Mouse (Mus musculus): ENCODE data around the gene Slc6a18. TPM values are rescaled to one million over a fixed set of nuclear protein-coding genes. Genes with fewer than 3 reads are reported as not detected.

The Slc6a18 gene
- polyA plus RNA-seq, 1 experiment from 2014 or later: not detected

DNA sequence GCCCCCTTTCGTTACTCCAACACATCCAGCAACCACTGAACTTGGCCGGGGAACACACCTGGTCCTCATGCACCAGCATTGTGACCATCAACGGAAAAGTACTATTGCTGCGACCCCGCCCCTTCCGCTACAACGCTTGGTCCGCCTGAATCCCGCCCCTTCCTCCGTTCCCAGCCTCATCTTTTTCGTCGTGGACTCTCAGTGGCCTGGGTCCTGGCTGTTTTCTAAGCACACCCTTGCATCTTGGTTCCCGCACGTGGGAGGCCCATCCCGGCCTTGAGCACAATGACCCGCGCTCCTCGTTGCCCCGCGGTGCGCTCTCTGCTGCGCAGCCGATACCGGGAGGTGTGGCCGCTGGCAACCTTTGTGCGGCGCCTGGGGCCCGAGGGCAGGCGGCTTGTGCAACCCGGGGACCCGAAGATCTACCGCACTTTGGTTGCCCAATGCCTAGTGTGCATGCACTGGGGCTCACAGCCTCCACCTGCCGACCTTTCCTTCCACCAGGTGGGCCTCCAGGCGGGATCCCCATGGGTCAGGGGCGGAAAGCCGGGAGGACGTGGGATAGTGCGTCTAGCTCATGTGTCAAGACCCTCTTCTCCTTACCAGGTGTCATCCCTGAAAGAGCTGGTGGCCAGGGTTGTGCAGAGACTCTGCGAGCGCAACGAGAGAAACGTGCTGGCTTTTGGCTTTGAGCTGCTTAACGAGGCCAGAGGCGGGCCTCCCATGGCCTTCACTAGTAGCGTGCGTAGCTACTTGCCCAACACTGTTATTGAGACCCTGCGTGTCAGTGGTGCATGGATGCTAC is 50.9 kb downstream of the Slc6a18 start, which contains the start of gene Tert:
TSS of gene Tert (plus strand) at position 167 of the 805 bp plus-strand sequence.
- H3K27me3 ChIP-seq (ENCODE audit: poor library complexity, severe bottlenecking): peaks cover 10% of the 10 kb centered on the region
- peak within 1 kb of the TSS; percentile 76 for H3K4me3 ChIP-seq
- peaks cover 26% of the 10 kb centered on the region for H3K4me1 ChIP-seq
- H3K9me3 ChIP-seq: no peaks in the 10 kb centered on the region
- H3K36me3 ChIP-seq (replicated peaks): peaks cover 23% of the 10 kb centered on the region
- H3K27ac ChIP-seq: peak within 1 kb of the TSS; percentile 88
- DNase-seq (ENCODE audit: extremely low spot score, low spot score): peak; percentile 67
- WGBS: 10% methylated on average over 47 of the region's 47 CpGs

DNA sequence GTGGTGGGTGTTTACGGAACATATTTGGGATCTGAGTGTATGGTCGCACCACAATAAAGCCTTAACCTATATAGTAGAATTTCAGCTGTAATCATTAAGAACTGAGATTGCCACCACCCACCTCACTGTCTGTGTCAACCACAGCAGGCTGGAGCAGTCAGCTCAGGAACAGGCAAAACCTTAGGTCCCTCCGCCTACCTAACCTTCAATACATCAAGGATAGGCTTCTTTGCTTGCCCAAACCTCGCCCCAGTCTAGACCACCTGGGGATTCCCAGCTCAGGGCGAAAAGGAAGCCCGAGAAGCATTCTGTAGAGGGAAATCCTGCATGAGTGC is 51.4 kb downstream of the Slc6a18 start:
- no peak for DNase-seq (ENCODE audit: extremely low spot score, low spot score)
- H3K9me3 ChIP-seq: no peaks in the 10 kb centered on the region
- H3K4me1 ChIP-seq: peaks cover 26% of the 10 kb centered on the region
- H3K36me3 ChIP-seq (replicated peaks): peaks cover 28% of the 10 kb centered on the region
- peaks cover 10% of the 10 kb centered on the region for H3K27me3 ChIP-seq (ENCODE audit: poor library complexity, severe bottlenecking)
- peak overlapping the region; percentile 76 for H3K4me3 ChIP-seq
- H3K27ac ChIP-seq: peak overlapping the region; percentile 88
- 45% methylated on average over 6 of the region's 6 CpGs for WGBS

DNA sequence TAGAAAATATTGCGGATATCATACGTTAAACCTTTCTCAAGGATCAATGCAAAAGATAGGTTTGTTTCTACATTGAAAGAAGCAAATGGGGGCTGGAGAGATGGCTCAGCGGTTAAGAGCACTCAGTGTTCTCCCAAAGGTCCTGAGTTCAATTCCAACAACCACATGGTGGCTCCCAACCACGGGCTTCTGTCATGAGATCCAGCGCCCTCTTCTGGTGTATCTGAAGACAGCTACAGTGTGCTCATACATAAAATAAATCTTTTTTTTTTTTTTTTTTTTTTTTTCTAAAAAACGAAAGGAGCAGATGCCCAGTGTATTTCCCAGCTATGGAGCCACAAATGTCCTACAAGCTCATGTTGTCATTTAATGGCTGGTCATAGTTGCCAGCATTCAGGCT is 57.2 kb downstream of the Slc6a18 start:
- WGBS: 74% methylated on average over 6 of the region's 6 CpGs
- Histone ChIP-seq H3K9me3 (no peaks in the 10 kb centered on the region), H3K27me3 (ENCODE audit: poor library complexity, severe bottlenecking) (no peaks in the 10 kb centered on the region), H3K27ac (no peak overlapping the region), H3K4me3 (no peak overlapping the region), H3K36me3 (replicated peaks) (peaks cover 65% of the 10 kb centered on the region), H3K4me1 (no peaks in the 10 kb centered on the region)
- DNase-seq (ENCODE audit: extremely low spot score, low spot score): no peak

DNA sequence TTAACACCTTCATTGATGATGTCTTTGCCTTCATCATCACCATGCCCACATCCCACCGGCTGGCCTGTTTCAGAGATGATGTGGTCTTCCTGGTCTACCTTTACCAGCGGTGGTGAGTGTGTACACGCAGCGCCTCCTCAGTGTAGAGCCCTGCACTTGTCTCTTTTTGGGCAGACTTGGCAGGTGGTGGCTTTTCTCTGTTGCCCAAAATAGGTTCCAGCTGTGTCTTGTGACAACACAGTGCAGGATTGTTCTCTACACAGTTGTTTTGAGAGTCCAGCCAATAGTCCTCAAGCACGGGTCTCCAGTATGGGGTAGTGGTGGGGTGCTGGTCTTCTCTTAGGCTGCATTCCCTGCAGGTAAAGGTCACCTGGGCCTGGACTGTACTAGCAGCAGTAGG is 59.4 kb downstream of the Slc6a18 start:
- Histone ChIP-seq H3K27me3 (ENCODE audit: poor library complexity, severe bottlenecking) (no peaks in the 10 kb centered on the region), H3K27ac (no peak overlapping the region), H3K9me3 (no peaks in the 10 kb centered on the region), H3K4me3 (no peak overlapping the region), H3K4me1 (no peaks in the 10 kb centered on the region), H3K36me3 (replicated peaks) (peaks cover 87% of the 10 kb centered on the region)
- WGBS: 88% methylated on average over 5 of the region's 5 CpGs
- DNase-seq (ENCODE audit: extremely low spot score, low spot score): no peak

Other genes with a start within 250 kb of the Slc6a18 start
- 63.5 and 67.3 TPM in 2 replicates for gene Lpcat1, start 210.8 kb downstream of the Slc6a18 start, polyA plus RNA-seq (2016; fragmentation: Nextera tagmentation; extraction: Ambion mirVana)
- gene Slc6a3, start 141.3 kb downstream of the Slc6a18 start, polyA plus RNA-seq (2016; fragmentation: Nextera tagmentation; extraction: Ambion mirVana): 0.11 and 0.22 TPM in 2 replicates
- 103 and 104 TPM in 2 replicates for gene Clptm1l, start 74.0 kb downstream of the Slc6a18 start, polyA plus RNA-seq (2016; fragmentation: Nextera tagmentation; extraction: Ambion mirVana)
- 7.5 and 7.6 TPM in 2 replicates for gene Tert, start 51.1 kb downstream of the Slc6a18 start, polyA plus RNA-seq (2016; fragmentation: Nextera tagmentation; extraction: Ambion mirVana)
- gene Slc6a19, start 26.8 kb upstream of the Slc6a18 start, polyA plus RNA-seq (2016; fragmentation: Nextera tagmentation; extraction: Ambion mirVana): 0.06 and 0.10 TPM in 2 replicates
- gene Slc12a7, start 55.1 kb upstream of the Slc6a18 start, polyA plus RNA-seq (2016; fragmentation: Nextera tagmentation; extraction: Ambion mirVana): 57.2 and 57.5 TPM in 2 replicates
- gene Nkd2, start 169.6 kb upstream of the Slc6a18 start, polyA plus RNA-seq (2016; fragmentation: Nextera tagmentation; extraction: Ambion mirVana): 15.9 and 16.3 TPM in 2 replicates

Data from forebrain, embryonic 10.5 days (tissue).